Mouse (Mus musculus) heart, postnatal 0 days (tissue): ENCODE data around the gene Sdc4.

ENCODE experiments used
- CTCF ChIP-seq: IDR thresholded peaks from 2 replicates; pipeline ENCODE4 v1.5.1; 2016; ENCODE audit warnings: antibody characterized with exemption, control low read depth, low read depth
- EP300 ChIP-seq: IDR thresholded peaks from 2 replicates; pipeline ENCODE4 v1.6.1; 2016; ENCODE audit warnings: antibody characterized with exemption, low read depth

- TF ChIP-seq CTCF (no peak), EP300 (no peak)
Measured at GRCm38 (mm10) chr2:164396911-164397310, 46.8 kb downstream of the Sdc4 start.
